Mouse (Mus musculus) cerebellum, adult 18-20 months (tissue): ENCODE data around the gene Ykt6.

Experiments
- DNase-seq, 2 experiments: peaks; one replicate each; pipeline ENCODE4 v3.0.0; 2021

Gene Ykt6

GRCm38 (mm10) chr11:5949586-5950352 is 5.7 kb upstream of the Ykt6 start, which contains the start of gene Gck:
Gene Gck, minus strand, starts transcription at chr11:5950081.
- no peak for DNase-seq

GRCm38 (mm10) chr11:5952501-5952900 is 3.0 kb upstream of the Ykt6 start:
- peak in 1 of 2 experiments; percentile 11 for DNase-seq

- DNase-seq: peak; percentile 52 to 57
These were observed 2.2 kb upstream of the Ykt6 start for GRCm38 (mm10) chr11:5953130-5953765.

- DNase-seq: no peak
These were observed 1.1 kb upstream of the Ykt6 start for GRCm38 (mm10) chr11:5954435-5954834.

- peak in 1 of 2 experiments; percentile 59 for DNase-seq
These were observed 458 bp upstream of the Ykt6 start for GRCm38 (mm10) chr11:5954965-5955504.

- no peak for DNase-seq
These were observed 4.6 kb downstream of the Ykt6 start for GRCm38 (mm10) chr11:5960051-5960450.

GRCm38 (mm10) chr11:5965865-5966264 is 10.4 kb downstream of the Ykt6 start:
- peak in 1 of 2 experiments; percentile 9 for DNase-seq

- DNase-seq: peak in 1 of 2 experiments; percentile 26
These were observed 11.3 kb downstream of the Ykt6 start for GRCm38 (mm10) chr11:5966751-5967150.

GRCm38 (mm10) chr11:5968223-5968622 is 12.7 kb downstream of the Ykt6 start:
- DNase-seq: peak in 1 of 2 experiments; percentile 11

GRCm38 (mm10) chr11:5971202-5971601 is 15.7 kb downstream of the Ykt6 start:
- DNase-seq: no peak

- DNase-seq: no peak
These were observed 17.7 kb downstream of the Ykt6 start for GRCm38 (mm10) chr11:5973151-5973550.

- no peak for DNase-seq
These were observed 18.6 kb downstream of the Ykt6 start for GRCm38 (mm10) chr11:5974053-5974452.

GRCm38 (mm10) chr11:5975068-5975467 is 19.6 kb downstream of the Ykt6 start:
- DNase-seq: no peak

GRCm38 (mm10) chr11:5976106-5976505 is 20.6 kb downstream of the Ykt6 start:
- DNase-seq: peak in 1 of 2 experiments; percentile 67

- no peak for DNase-seq
These were observed 23.6 kb downstream of the Ykt6 start for GRCm38 (mm10) chr11:5979088-5979487.

GRCm38 (mm10) chr11:5980108-5980507 is 24.6 kb downstream of the Ykt6 start:
- no peak for DNase-seq

- DNase-seq: no peak
These were observed 25.1 kb downstream of the Ykt6 start for GRCm38 (mm10) chr11:5980561-5980960.

GRCm38 (mm10) chr11:5981323-5981722 is 25.8 kb downstream of the Ykt6 start:
- DNase-seq: no peak

GRCm38 (mm10) chr11:5983629-5984028 is 28.1 kb downstream of the Ykt6 start:
- DNase-seq: peak; percentile 79 to 84

- DNase-seq: no peak
These were observed 32.6 kb downstream of the Ykt6 start for GRCm38 (mm10) chr11:5988126-5988525.

GRCm38 (mm10) chr11:5989954-5990593 is 34.6 kb downstream of the Ykt6 start:
- peak; percentile 61 to 62 for DNase-seq

GRCm38 (mm10) chr11:5990910-5991309 is 35.4 kb downstream of the Ykt6 start:
- DNase-seq: peak; percentile 60 to 66

GRCm38 (mm10) chr11:5994212-5994611 is 38.7 kb downstream of the Ykt6 start:
- DNase-seq: peak; percentile 74 to 78
